Mouse (Mus musculus) gastrocnemius, postnatal 14 days (tissue): ENCODE measurements around the gene Mgme1. TPM values are rescaled to one million over a fixed set of nuclear protein-coding genes. Genes with fewer than 3 reads are reported as not detected.
A peak's percentile ranks its signal among the peaks of the same experiment; 100 is the strongest.

Experiments
- DNase-seq: peaks from one replicate; pipeline ENCODE4 v3.0.0; 2021; ENCODE audit warnings: mixed read lengths
- intact Hi-C: fragments of 180-260 bp; cut with DNase I; formaldehyde crosslinking; loops from one replicate; pipeline ENCODE4 v1.15.1; 2025; ENCODE audit warnings: low total_unique reads
- long read RNA-seq, 2 experiments: library from polyadenylated mRNA; stranded (forward); transcript quantifications; one replicate each; pipeline ENCODE4 v2.0.0; 2021
- total RNA-seq, 2 experiments: library from RNA; stranded (reverse); gene quantifications; 2 replicates each; pipeline ENCODE4 v1.2.3; 2021

Mgme1 gene
- total RNA-seq, result 1 to 10 TPM; 5.4 to 5.6 TPM
- long read RNA-seq, experiment 1, partial matches to known transcripts, result 0 of 17 reads
- long read RNA-seq, experiment 1, other reads (novel, unspliced or antisense), result 11 of 17 reads
- long read RNA-seq, experiment 2, transcript Mgme1-203 (5 exons, 2,308 nt), result major isoform, 7 of 30 reads
- long read RNA-seq, experiment 2, transcript Mgme1-201 (5 exons, 2,840 nt), result minor isoform, 5 of 30 reads
- long read RNA-seq, experiment 2, partial matches to known transcripts, result 2 of 30 reads
- long read RNA-seq, experiment 2, other reads (novel, unspliced or antisense), result 16 of 30 reads

DNA sequence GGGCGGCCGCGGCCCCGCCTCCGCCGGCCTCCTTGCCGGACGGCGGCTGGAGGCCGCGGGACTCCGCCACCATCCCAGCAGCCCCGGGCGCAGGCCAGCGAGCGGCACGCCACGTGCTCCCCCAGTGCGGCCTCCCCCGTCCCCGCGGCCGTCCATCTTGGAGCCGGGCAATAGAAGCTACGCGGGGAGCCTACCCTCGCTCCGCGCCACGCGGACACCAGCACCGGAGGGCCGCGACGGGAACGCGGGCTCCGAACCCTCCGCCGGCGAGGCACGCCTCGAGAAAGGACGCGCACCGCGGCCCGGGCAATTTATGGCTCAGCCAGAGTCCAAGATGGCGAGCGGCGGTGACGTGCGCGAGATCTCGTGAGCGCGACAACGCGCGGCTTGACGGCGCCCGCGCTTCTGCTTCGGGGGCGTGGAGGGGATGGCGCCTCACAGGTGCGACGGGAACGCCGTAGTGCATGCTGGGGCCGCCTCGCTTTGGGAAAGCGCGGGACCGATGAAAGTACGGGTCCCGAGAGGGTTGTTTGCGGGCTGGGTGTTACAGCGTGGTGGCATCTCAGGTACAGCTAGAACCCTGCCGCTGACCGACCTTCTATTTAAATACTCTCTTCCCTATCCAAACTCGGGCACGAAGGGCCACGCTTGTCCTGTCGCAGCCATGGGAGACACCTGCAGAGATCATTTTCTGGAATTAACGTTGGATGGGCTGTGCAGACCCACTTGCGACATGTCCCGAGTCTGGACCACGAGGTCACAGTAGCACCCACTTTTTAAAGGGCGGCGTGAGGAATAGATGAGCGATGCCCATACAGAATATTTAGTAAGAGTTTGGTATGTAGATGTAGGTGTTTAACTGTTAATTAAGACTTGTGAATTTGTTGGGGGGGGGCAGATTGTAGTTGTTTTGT, at the start of gene Mgme1, which contains the start of gene Snx5:
Gene Mgme1 (plus strand): TSS at position 157 of the 914 bp plus-strand sequence.
Gene Snx5 (minus strand): TSS at position 400 of the 914 bp plus-strand sequence.
- intact Hi-C loops, result no loop called here
- DNase-seq, result peak; percentile 92

DNA sequence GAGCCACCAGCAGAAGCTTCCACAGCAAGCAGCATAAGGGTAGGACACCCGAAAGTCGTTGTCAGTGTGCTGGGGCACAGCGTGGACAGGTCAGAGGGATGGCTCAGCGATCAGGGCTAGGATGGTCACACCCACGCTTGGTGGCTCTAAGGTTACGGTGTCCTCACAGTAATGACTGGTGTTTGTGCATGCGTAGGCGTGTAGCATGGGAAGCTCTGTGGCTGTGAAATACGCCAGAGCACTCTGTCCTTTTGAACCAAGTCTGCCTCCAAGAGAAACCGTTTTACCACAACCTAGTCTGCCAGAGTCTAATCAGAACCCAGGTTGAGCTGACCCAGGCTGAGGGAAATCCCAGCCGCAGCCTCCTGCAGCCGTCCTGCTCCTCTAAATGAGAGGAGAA, 46.1 kb upstream of the Mgme1 start:
- intact Hi-C loops, result no loop called here
- no peak for DNase-seq

GRCm38 (mm10) chr2:144226906-144227586, 43.4 kb upstream of the Mgme1 start:
- intact Hi-C loops, result no loop called here
- no peak for DNase-seq

DNA sequence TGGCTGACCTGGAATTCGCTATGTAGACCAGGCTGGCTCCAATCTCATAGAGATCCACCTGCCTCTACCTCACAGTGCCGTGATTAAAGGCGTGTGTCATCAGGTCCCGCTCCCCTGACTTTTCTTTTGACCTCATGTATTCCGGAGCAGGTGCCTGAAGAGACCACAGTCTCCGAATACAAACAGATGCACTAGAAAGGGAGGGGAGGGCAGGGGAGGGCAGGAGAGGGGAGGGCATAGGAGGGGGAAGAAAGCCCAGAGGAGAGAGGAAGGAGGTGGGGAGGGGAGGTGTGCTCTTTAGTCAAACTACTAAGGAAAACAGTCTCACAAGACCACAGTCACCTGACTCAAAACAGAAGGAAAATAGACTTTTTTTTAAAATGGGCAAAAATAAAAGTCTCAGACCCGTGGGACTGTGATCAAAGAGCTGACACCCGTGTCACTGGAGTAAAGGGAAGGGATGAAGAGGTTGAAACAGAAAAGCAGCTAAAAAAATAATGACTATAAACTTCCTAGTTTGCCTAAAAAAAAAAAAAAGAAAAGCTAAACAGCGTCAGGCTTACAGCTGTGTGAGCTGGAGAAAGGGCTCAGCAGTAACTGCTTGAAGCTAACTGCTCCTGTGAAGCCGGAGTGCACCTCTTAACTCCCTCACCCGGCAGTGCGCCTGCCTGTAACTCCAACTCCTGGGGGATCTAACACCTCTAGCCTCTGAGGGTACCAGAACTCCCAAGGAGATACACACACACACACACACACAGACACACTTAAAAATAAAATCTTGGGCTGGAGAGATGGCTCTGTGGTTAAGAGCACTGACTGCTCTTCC, 41.7 kb upstream of the Mgme1 start:
- intact Hi-C loops, result no loop called here
- DNase-seq, result no peak

GRCm38 (mm10) chr2:144229647-144230046, 40.8 kb upstream of the Mgme1 start:
- no peak for DNase-seq
- intact Hi-C loops, result no loop called here

- intact Hi-C loops, result no loop called here
- DNase-seq, result no peak
Observed at GRCm38 (mm10) chr2:144230498-144230897, 40.0 kb upstream of the Mgme1 start.

DNA sequence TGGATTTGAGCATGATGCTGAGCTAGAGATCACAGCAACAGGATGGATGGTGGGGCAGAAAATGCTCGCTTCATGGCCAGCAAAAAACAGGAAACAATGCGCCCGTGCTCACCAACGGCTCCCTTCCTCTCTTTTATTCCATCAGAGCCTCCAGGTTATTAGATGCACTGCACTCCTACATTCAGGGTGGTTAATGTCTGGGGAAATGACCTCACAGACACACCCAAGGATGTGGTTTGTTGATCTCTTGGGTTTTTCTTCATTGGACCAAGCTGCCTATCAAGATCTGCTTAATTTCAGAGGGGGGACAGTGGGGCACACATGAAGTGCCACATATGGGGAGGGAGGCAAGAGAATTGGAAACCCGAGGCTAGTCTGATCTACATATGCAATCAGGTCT, 39.3 kb upstream of the Mgme1 start:
- no peak for DNase-seq
- intact Hi-C loops, result no loop called here

GRCm38 (mm10) chr2:144233534-144233933, 36.9 kb upstream of the Mgme1 start:
- intact Hi-C loops, result no loop called here
- DNase-seq, result no peak

GRCm38 (mm10) chr2:144235776-144236175, 34.7 kb upstream of the Mgme1 start:
- intact Hi-C loops, result no loop called here
- peak; percentile 29 for DNase-seq

GRCm38 (mm10) chr2:144236791-144237584, 33.5 kb upstream of the Mgme1 start:
- no peak for DNase-seq
- intact Hi-C loops, result no loop called here

DNA sequence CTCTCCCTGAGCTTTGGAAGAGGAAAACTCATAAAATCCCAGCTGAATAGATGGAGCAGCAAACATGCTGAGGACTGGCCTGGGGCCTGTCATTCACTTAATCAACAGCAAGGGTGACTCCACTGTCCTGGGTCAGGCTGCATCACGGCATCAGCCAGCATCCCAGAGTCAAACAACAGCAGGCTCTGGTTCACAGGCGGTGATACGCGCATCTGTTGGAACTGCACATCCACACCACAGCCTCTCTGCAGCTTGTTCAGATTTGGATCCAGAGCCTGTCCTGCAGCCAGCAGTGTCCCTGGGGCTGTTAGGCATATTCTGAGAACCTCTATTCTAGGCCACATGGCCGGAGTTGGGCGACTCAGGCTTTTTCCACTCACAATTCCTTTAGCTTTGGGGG, 32.1 kb upstream of the Mgme1 start:
- intact Hi-C loops, result no loop called here
- peak; percentile 83 for DNase-seq

DNA sequence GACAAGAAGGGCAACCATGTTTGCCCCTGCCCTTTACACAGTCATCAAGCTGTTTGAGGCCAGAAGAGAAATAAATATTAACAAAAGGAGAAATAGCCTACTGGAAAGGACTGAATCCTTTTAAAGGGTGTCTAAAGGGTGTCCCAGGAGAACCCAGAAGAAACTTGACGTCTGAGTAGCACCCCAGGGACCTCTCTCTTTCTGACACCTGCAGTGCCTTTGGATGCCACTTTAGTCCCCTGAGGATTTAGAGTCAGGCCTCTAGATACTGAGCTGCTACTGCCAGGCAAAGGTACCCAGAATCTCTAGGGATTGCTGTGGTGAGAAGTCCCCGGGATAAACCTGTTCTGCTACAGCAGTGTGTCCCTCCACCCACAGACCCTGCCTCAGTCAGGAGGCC, 31.1 kb upstream of the Mgme1 start:
- intact Hi-C loops, result no loop called here
- DNase-seq, result no peak

- intact Hi-C loops, result no loop called here
- no peak for DNase-seq
Observed at GRCm38 (mm10) chr2:144240095-144240899, 30.2 kb upstream of the Mgme1 start.

DNA sequence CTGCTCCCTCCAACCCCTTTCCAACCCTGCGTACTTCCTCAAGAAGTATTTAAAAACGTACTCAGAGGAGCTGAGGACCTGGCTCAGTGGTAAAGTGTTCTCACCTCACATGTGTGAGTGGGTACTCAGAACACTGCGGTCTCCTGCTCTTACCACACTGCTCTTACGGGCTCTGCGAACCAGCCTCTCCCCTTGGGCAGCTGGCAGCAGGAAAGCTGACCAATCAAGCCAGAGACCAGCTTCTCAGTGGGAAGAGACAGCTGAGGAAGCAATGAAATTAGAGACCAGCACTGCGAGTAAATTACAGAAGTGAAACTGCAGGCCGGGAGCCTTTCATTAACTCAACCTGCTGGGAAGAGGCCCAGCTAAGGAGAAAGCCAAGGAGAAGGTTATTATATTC, 25.0 kb upstream of the Mgme1 start:
- DNase-seq, result peak; percentile 46
- intact Hi-C loops, result no loop called here

DNA sequence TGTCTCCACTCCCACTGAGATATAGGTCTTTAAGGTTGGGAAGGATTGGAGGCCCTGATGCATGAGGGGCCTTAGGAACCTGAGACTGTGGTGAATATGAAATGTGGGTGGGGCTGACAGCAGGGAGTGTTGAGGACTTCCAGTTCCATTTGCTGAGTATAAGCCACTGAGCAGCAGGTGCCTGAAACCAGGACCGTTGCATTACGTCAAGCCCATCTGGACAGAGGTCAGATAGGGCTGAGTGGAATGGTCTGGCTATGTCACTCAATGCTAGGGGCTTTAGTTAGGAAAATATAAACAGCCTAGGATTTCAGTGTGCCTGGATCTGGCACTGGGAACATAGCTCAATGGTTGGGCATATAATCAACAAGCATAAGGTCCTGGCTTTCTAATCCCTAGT, 24.2 kb upstream of the Mgme1 start:
- intact Hi-C loops, result no loop called here
- DNase-seq, result no peak

GRCm38 (mm10) chr2:144247337-144247978, 23.0 kb upstream of the Mgme1 start:
- peak; percentile 51 for DNase-seq
- intact Hi-C loops, result no loop called here

DNA sequence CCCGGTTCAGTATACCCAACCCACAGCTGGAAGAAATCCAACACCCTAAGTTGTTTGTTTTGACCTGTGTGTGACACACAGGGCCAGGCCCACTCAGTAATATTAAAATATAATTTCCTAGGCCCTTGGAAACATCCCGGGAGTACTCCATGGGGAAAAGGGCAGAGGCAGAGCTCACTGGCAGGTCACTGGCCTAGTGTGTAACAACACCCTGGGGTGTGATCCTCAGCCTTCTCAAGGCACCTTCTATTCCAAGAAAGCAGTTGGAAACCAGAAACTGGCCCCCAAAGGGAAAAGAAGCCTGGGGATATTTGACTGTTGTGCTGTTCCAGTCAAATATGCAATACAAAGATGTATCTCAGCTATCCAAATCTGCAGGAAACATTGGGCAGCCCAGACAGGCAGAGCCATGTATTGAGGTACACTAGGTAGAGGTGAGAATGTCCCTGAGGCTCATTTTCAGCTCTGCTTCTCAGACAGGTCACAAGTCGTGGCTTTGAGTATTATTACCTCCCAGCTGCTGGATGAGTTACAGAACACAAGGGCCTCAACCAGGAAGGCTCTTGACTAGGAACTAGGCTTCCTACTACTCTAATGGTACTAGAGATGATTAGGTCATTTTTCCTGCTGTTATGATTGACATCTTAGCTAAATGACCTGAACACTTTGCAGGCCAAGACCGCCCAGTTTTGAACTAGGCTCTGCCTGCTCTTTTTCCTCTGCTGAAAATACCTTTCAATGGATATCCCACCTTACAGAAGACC, 21.7 kb upstream of the Mgme1 start:
- intact Hi-C loops, result no loop called here
- no peak for DNase-seq
